Mouse (Mus musculus) hindbrain, postnatal 0 days (tissue): Measurements from ENCODE around the gene Hoxd10. TPM values are rescaled to one million over a fixed set of nuclear protein-coding genes. Genes with fewer than 3 reads are reported as not detected.

Source experiments
- ATAC-seq: fragments of 200-750 bp; cut with Nextera tagmentation; 2 replicates; pipeline ENCODE4 v1.8.0; 2017; ENCODE audit warnings: mild to moderate bottlenecking, moderate TSS enrichment, moderate library complexity
- DNase-seq: peaks from one replicate; pipeline ENCODE4 v3.0.0-alpha.2; 2015; ENCODE audit warnings: low spot score
- H3K27ac ChIP-seq: fragments of 300-500 bp; sonication (generic); 2 replicates; pipeline ENCODE4 v1.5.1; 2014; ENCODE audit warnings: mild to moderate bottlenecking
- H3K27me3 ChIP-seq: fragments of 300-500 bp; sonication (generic); 2 replicates; pipeline ENCODE4 v1.6.1; 2014; ENCODE audit warnings: low read length, mixed read lengths; ENCODE audit not compliant: insufficient read depth
- H3K36me3 ChIP-seq: fragments of 300-500 bp; sonication (generic); 2 replicates; pipeline ENCODE4 v1.6.1; 2014; ENCODE audit warnings: low read length, mixed read lengths; ENCODE audit not compliant: insufficient read depth
- H3K4me1 ChIP-seq: fragments of 300-500 bp; sonication (generic); 2 replicates; pipeline ENCODE4 v1.6.1; 2014; ENCODE audit warnings: antibody characterized with exemption, low read length, mixed read lengths; ENCODE audit not compliant: insufficient read depth
- H3K4me2 ChIP-seq: fragments of 300-500 bp; sonication (generic); 2 replicates; pipeline ENCODE4 v1.6.1; 2014; ENCODE audit warnings: low read depth, mild to moderate bottlenecking, low read length, moderate library complexity, mixed read lengths
- H3K4me3 ChIP-seq: fragments of 300-500 bp; sonication (generic); 2 replicates; pipeline ENCODE4 v1.5.1; 2014; ENCODE audit warnings: low read length
- H3K9ac ChIP-seq: fragments of 300-500 bp; sonication (generic); replicated peaks from 2 replicates; pipeline ENCODE4 v1.6.1; 2014; ENCODE audit warnings: mild to moderate bottlenecking, low read length, moderate library complexity, mixed read lengths
- H3K9me3 ChIP-seq: fragments of 300-500 bp; sonication (generic); 2 replicates; pipeline ENCODE4 v1.6.1; 2016; ENCODE audit warnings: low read length, mixed read lengths
- CTCF ChIP-seq: IDR thresholded peaks from 2 replicates; pipeline ENCODE4 v1.5.1; 2016; ENCODE audit warnings: antibody characterized with exemption, control low read depth, low read depth
- WGBS: fragments of 180-500 bp; shearing (Covaris S2); extraction: QIAGEN DNeasy Blood & Tissue Kit; methylation state at CpG from one replicate; pipeline ENCODE4 v1.1.7; 2014; 5-methylcytosine and 5-hydroxymethylcytosine counted together
- polyA plus RNA-seq: library from polyadenylated mRNA; unstranded; fragments of >200 nt; fragmentation: Nextera tagmentation; extraction: Ambion mirVana; gene quantifications from 2 replicates; pipeline ENCODE4 v1.2.1, GENCODE M21; 2015
- total RNA-seq: library from RNA; depleted of rRNA; stranded (reverse); fragments of >200 nt; gene quantifications from 2 replicates; pipeline ENCODE4 v1.2.3, GENCODE M21; 2014

Hoxd10 gene
- total and polyA plus RNA-seq, 2 experiments from 2014 or later: not detected

DNA sequence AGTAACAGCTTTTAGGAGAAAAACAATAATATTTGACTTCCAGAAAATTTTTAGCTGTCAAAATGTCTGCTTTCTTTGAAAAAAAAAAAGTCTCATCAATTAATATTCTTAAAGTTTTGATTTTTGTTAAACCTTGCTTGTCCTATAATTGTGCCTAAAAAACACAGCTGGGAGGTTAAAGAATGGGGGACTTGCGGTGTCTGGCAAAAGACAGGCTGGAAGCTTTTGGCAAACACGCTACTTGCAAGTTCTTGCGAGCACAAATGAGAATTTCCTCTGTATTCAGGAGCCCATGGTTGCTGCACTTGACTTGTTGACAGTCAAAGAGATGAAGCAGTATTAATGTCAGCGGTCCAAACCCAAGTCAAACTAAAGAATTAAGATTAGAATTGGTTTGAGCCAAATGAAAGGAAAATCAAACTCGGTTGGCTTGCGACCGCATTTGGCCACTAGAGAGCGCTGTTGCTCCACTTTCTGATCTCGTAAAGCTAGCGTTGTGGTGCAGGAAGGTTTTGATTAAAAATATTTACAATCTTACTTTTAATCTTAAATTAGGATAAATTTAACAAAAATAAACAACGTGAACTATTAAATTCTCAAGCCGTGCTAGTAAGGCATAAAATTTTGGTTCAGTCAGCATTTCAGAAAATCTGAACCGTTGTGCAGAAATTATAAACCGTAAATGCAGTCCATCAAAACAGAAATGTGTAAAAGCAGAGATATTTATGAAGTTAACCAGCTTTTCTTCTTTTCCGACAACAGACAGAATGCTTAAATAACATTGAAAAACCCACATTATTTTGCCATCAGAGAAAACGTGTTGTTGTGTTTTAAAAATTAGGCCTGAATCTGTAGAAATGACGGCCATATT is 10.5 kb downstream of the Hoxd10 start:
- H3K27ac ChIP-seq: no peak overlapping the region
- peak; percentile 91 for DNase-seq
- H3K27me3 ChIP-seq: peaks cover 89% of the 10 kb centered on the region
- no peaks in the 10 kb centered on the region for H3K36me3 ChIP-seq
- ATAC-seq: no peak
- peak; percentile 90 for TF ChIP-seq CTCF
- H3K9ac ChIP-seq: no peak overlapping the region
- no peaks in the 10 kb centered on the region for H3K9me3 ChIP-seq
- no peak overlapping the region for H3K4me3 ChIP-seq
- H3K4me1 ChIP-seq: no peaks in the 10 kb centered on the region
- WGBS: 11% methylated on average over 17 of the region's 17 CpGs
- H3K4me2 ChIP-seq: no peak overlapping the region

GRCm38 (mm10) chr2:74702820-74703219 is 11.1 kb downstream of the Hoxd10 start:
- ATAC-seq (no peak), DNase-seq (no peak)
- no peak overlapping the region for H3K27ac ChIP-seq
- no peaks in the 10 kb centered on the region for H3K36me3 ChIP-seq
- peaks cover 90% of the 10 kb centered on the region for H3K27me3 ChIP-seq
- WGBS: 17% methylated on average over 6 of the region's 6 CpGs
- no peaks in the 10 kb centered on the region for H3K9me3 ChIP-seq
- no peak overlapping the region for H3K9ac ChIP-seq
- TF ChIP-seq CTCF: no peak
- H3K4me3 ChIP-seq: no peak overlapping the region
- no peaks in the 10 kb centered on the region for H3K4me1 ChIP-seq
- no peak overlapping the region for H3K4me2 ChIP-seq

- no peak for DNase-seq
- Histone ChIP-seq H3K9ac (no peak overlapping the region), H3K9me3 (no peaks in the 10 kb centered on the region), H3K27ac (no peak overlapping the region), H3K36me3 (no peaks in the 10 kb centered on the region), H3K4me3 (no peak overlapping the region), H3K27me3 (peaks cover 89% of the 10 kb centered on the region), H3K4me1 (no peaks in the 10 kb centered on the region), H3K4me2 (no peak overlapping the region)
- no peak for TF ChIP-seq CTCF
- ATAC-seq: no peak
- WGBS: 6% methylated on average over 10 of the region's 10 CpGs
Measured at GRCm38 (mm10) chr2:74703317-74703716, 11.6 kb downstream of the Hoxd10 start.

DNA sequence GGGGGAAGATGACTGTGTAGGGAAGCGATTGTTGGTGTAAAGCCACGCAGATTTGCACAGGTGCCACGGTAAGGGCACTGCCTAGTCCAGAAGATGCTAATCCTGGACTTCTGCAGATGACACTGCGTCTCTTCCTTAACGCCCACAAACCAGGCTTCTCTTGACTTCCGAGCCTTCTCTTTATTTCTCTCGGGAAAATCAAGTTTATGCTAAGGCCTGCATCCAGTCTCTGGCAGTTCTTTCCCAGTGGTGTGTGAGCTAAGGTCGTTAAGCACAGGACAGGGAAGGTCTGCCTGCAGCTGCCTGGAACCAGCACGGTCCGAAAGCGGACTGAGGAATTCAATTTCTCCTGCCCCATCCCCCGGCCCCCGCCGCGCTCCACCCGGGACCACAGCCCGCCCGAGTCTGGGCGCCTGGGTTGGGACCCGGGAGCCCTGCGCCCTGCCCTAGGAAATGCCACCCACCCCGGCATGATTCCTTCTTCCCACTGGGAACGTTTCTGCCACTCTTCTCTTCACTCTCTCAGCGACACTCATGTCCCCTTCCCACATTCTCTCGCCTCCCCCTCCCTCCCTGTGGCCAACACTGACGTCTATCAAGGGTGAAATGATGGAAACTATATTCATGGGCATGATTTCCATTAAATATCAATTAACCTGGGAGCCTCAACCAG is 12.1 kb downstream of the Hoxd10 start:
- Histone ChIP-seq H3K4me3 (no peak overlapping the region), H3K36me3 (no peaks in the 10 kb centered on the region)

DNA sequence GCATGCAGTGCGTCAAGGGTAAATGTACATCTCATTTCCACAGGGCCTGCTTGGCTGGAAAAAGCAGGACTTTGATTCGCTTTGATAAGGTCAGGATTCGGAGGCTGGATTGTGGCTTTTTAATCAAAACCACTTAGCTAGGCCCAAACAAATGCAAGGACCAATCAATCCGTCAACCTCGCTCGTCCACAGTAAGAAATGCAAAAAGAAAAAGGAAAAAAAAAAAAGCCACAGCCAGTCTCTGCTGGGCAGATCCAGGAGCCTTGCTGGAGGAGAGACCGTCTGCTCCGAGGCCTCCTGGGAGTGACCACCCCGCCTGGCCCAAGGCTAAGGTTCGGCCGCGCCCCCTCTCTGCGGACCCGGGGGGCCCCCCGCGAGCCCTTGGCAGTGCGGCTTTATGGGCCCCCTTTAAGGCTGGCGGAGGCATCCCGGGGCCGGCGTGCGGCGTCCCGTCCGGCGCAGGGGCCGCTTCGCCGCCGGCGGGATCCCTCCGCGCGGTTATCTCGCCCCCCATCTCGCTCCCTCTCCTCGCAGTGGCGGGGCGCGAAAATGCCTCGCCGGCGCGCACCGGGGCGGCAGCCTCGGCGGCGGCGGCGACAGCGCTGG is 12.8 kb downstream of the Hoxd10 start, which contains the start of gene Hoxd8:
Hoxd8 (plus strand) TSS at position 223 of the 606 bp plus-strand sequence.
- Histone ChIP-seq H3K4me2 (peak within 1 kb of the TSS; percentile 48), H3K9ac (no peak within 1 kb of the TSS), H3K4me1 (no peaks in the 10 kb centered on the region), H3K27ac (no peak within 1 kb of the TSS), H3K9me3 (no peaks in the 10 kb centered on the region), H3K4me3 (peak within 1 kb of the TSS; percentile 26), H3K36me3 (no peaks in the 10 kb centered on the region), H3K27me3 (peaks cover 92% of the 10 kb centered on the region)
- no peak for TF ChIP-seq CTCF
- WGBS: 2% methylated on average over 32 of the region's 52 CpGs
- no peak; the same call in 1 of the 2 replicates for ATAC-seq
- no peak for DNase-seq

More for the DNA sequence above, 12.1 kb downstream of the Hoxd10 start:
- Histone ChIP-seq H3K4me1 (no peaks in the 10 kb centered on the region), H3K9me3 (no peaks in the 10 kb centered on the region), H3K27me3 (peaks cover 92% of the 10 kb centered on the region), H3K27ac (no peak overlapping the region), H3K4me2 (no peak overlapping the region), H3K9ac (no peak overlapping the region)
- 2% methylated on average over 26 of the region's 26 CpGs for WGBS
- no peak for ATAC-seq
- no peak for DNase-seq
- TF ChIP-seq CTCF: no peak

GRCm38 (mm10) chr2:74704999-74705466 is 13.3 kb downstream of the Hoxd10 start:
- 6% methylated on average over 24 of the region's 66 CpGs for WGBS
- no peaks in the 10 kb centered on the region for H3K4me1 ChIP-seq

More at GRCm38 (mm10) chr2:74704999-74705466, 13.3 kb downstream of the Hoxd10 start:
- H3K4me2 ChIP-seq: peak overlapping the region; percentile 48
- DNase-seq (no peak), ATAC-seq (peak; percentile 28; the same call in 1 of the 2 replicates)
- no peak overlapping the region for H3K9ac ChIP-seq
- no peak overlapping the region for H3K27ac ChIP-seq
- no peaks in the 10 kb centered on the region for H3K36me3 ChIP-seq
- H3K27me3 ChIP-seq: peaks cover 92% of the 10 kb centered on the region
- H3K9me3 ChIP-seq: no peaks in the 10 kb centered on the region
- no peak for TF ChIP-seq CTCF
- H3K4me3 ChIP-seq: peak overlapping the region; percentile 26
